Mouse (Mus musculus) midbrain, embryonic 14.5 days (tissue): ENCODE results near the gene N4bp2. TPM values are rescaled to one million over a fixed set of nuclear protein-coding genes. Genes with fewer than 3 reads are reported as not detected.
A peak's percentile ranks its signal among the peaks of the same experiment; 100 is the strongest.
"Not testable (repeated sequence)": the region's sequence is repeated elsewhere in the genome, so short reads cannot be mapped to it uniquely, and the experiment has no call there.

Experiments used
- ATAC-seq: fragments of 200-750 bp; cut with Nextera tagmentation; 2 replicates; pipeline ENCODE4 v1.8.0; 2017; ENCODE audit warnings: moderate number of reproducible peaks, moderate library complexity; ENCODE audit not compliant: low FRiP score, low TSS enrichment
- DNase-seq: peaks from one replicate; pipeline ENCODE4 v3.0.0-alpha.2; 2015
- H3K27ac ChIP-seq: fragments of 300-500 bp; sonication (generic); replicated peaks from 2 replicates; pipeline ENCODE4 v1.5.1; 2014; ENCODE audit warnings: mild to moderate bottlenecking, low read depth, low read length, moderate library complexity
- H3K27me3 ChIP-seq: fragments of 300-500 bp; sonication (generic); 2 replicates; pipeline ENCODE4 v1.6.1; 2014; ENCODE audit warnings: low read length, control low read depth, mixed read lengths; ENCODE audit not compliant: control insufficient read depth, insufficient read depth
- H3K36me3 ChIP-seq: fragments of 300-500 bp; sonication (generic); 2 replicates; pipeline ENCODE4 v1.6.1; 2014; ENCODE audit warnings: low read length, control low read depth; ENCODE audit not compliant: control insufficient read depth, insufficient read depth
- H3K4me1 ChIP-seq: fragments of 300-500 bp; sonication (generic); 2 replicates; pipeline ENCODE4 v1.6.1; 2014; ENCODE audit warnings: mild to moderate bottlenecking, antibody characterized with exemption, low read length, control low read depth; ENCODE audit not compliant: control insufficient read depth, insufficient read depth
- H3K4me2 ChIP-seq: fragments of 300-500 bp; sonication (generic); 2 replicates; pipeline ENCODE4 v1.6.1; 2014; ENCODE audit warnings: mild to moderate bottlenecking, low read length, moderate library complexity
- H3K4me3 ChIP-seq: fragments of 300-500 bp; sonication (generic); replicated peaks from 2 replicates; pipeline ENCODE4 v1.5.1; 2014; ENCODE audit warnings: low read depth, low read length
- H3K9ac ChIP-seq: fragments of 300-500 bp; sonication (generic); replicated peaks from 2 replicates; pipeline ENCODE4 v1.6.1; 2014; ENCODE audit warnings: mild to moderate bottlenecking, low read length, moderate library complexity
- H3K9me3 ChIP-seq: fragments of 300-500 bp; sonication (generic); 2 replicates; pipeline ENCODE4 v1.6.1; 2016; ENCODE audit warnings: low read length, control low read depth, mixed read lengths; ENCODE audit not compliant: control insufficient read depth
- WGBS: fragments of 180-500 bp; shearing (Covaris S2); extraction: QIAGEN DNeasy Blood & Tissue Kit; methylation state at CpG from one replicate; pipeline ENCODE4 v1.1.7; 2014; 5-methylcytosine and 5-hydroxymethylcytosine counted together
- polyA plus RNA-seq: library from polyadenylated mRNA; unstranded; fragments of >200 nt; fragmentation: Nextera tagmentation; extraction: Ambion mirVana; gene quantifications from 2 replicates; pipeline ENCODE4 v1.2.1, GENCODE M21; 2014

N4bp2 gene
- polyA plus RNA-seq, 1 experiment from 2014 or later, result 32.6 TPM

GRCm38 (mm10) chr5:65770493-65770892, 7.2 kb downstream of the N4bp2 start:
- DNase-seq (no peak), ATAC-seq (no peak)
- Histone ChIP-seq H3K4me1 (peaks cover 8% of the 10 kb centered on the region; the same call in 1 of the 2 replicates), H3K27me3 (no peaks in the 10 kb centered on the region), H3K9me3 (no peaks in the 10 kb centered on the region), H3K4me3 (no peak overlapping the region), H3K36me3 (peaks cover 6% of the 10 kb centered on the region; the same call in 1 of the 2 replicates), H3K27ac (no peak overlapping the region), H3K4me2 (no peak overlapping the region), H3K9ac (no peak overlapping the region)
- 80% methylated on average over 4 of the region's 4 CpGs for WGBS

- not testable (repeated sequence) for H3K9me3 ChIP-seq, ATAC-seq, DNase-seq, H3K9ac ChIP-seq, H3K4me1 ChIP-seq, H3K27me3 ChIP-seq, H3K4me3 ChIP-seq, H3K27ac ChIP-seq, H3K4me2 ChIP-seq
- peaks cover 29% of the 10 kb centered on the region for H3K36me3 ChIP-seq
- 92% methylated on average over 3 of the region's 3 CpGs for WGBS
Measured at GRCm38 (mm10) chr5:65773957-65774356, 10.6 kb downstream of the N4bp2 start.

- DNase-seq, result no peak
- Histone ChIP-seq H3K4me1 (no peaks in the 10 kb centered on the region), H3K4me3 (no peak overlapping the region), H3K36me3 (peaks cover 33% of the 10 kb centered on the region), H3K4me2 (no peak overlapping the region), H3K9ac (no peak overlapping the region), H3K27ac (no peak overlapping the region), H3K27me3 (no peaks in the 10 kb centered on the region), H3K9me3 (no peaks in the 10 kb centered on the region)
- no peak for ATAC-seq
- 87% methylated on average over 4 of the region's 4 CpGs for WGBS
Measured at GRCm38 (mm10) chr5:65776166-65776565, 12.8 kb downstream of the N4bp2 start.

- Histone ChIP-seq H3K27ac (no peak overlapping the region), H3K4me1 (no peaks in the 10 kb centered on the region), H3K9me3 (no peaks in the 10 kb centered on the region), H3K4me3 (no peak overlapping the region), H3K36me3 (peaks cover 33% of the 10 kb centered on the region), H3K4me2 (no peak overlapping the region), H3K9ac (no peak overlapping the region), H3K27me3 (no peaks in the 10 kb centered on the region)
- ATAC-seq, result no peak
- DNase-seq, result no peak
- over 99% methylated on average over 3 of the region's 3 CpGs for WGBS
Measured at GRCm38 (mm10) chr5:65776907-65777306, 13.6 kb downstream of the N4bp2 start.

- H3K9me3 ChIP-seq, ATAC-seq, H3K9ac ChIP-seq, H3K4me3 ChIP-seq, H3K27me3 ChIP-seq, DNase-seq, H3K27ac ChIP-seq, H3K4me1 ChIP-seq, H3K4me2 ChIP-seq: not testable (repeated sequence)
- peaks cover 27% of the 10 kb centered on the region for H3K36me3 ChIP-seq
- WGBS, result 87% methylated on average over 4 of the region's 4 CpGs
Measured at GRCm38 (mm10) chr5:65778986-65779385, 15.7 kb downstream of the N4bp2 start.

GRCm38 (mm10) chr5:65779401-65780063, 16.2 kb downstream of the N4bp2 start:
- DNase-seq (peak; percentile 68), ATAC-seq (peak; percentile 66; the same call in 1 of the 2 replicates)
- peak overlapping the region; percentile 32; the same call in 1 of the 2 replicates for H3K27ac ChIP-seq
- WGBS, result 10% methylated on average over 3 of the region's 3 CpGs
- no peaks in the 10 kb centered on the region for H3K27me3 ChIP-seq
- no peak overlapping the region for H3K4me2 ChIP-seq
- H3K36me3 ChIP-seq, result peaks cover 27% of the 10 kb centered on the region
- H3K4me3 ChIP-seq, result no peak overlapping the region
- H3K9ac ChIP-seq, result no peak overlapping the region
- no peaks in the 10 kb centered on the region for H3K4me1 ChIP-seq
- H3K9me3 ChIP-seq, result no peaks in the 10 kb centered on the region

GRCm38 (mm10) chr5:65781147-65781715, 17.9 kb downstream of the N4bp2 start:
- Histone ChIP-seq H3K4me2 (no peak overlapping the region), H3K27me3 (no peaks in the 10 kb centered on the region), H3K9me3 (no peaks in the 10 kb centered on the region), H3K4me3 (no peak overlapping the region), H3K36me3 (peaks cover 22% of the 10 kb centered on the region), H3K9ac (no peak overlapping the region), H3K4me1 (no peaks in the 10 kb centered on the region), H3K27ac (no peak overlapping the region)
- WGBS, result 85% methylated on average over 5 of the region's 5 CpGs
- DNase-seq, result no peak
- ATAC-seq, result no peak

- Histone ChIP-seq H3K4me2 (no peak overlapping the region), H3K9ac (no peak overlapping the region), H3K27ac (no peak overlapping the region), H3K36me3 (peaks cover 15% of the 10 kb centered on the region), H3K27me3 (no peaks in the 10 kb centered on the region), H3K4me1 (no peaks in the 10 kb centered on the region), H3K4me3 (no peak overlapping the region), H3K9me3 (no peaks in the 10 kb centered on the region)
- no peak for DNase-seq
- no peak for ATAC-seq
- WGBS, result 91% methylated on average over 13 of the region's 13 CpGs
Measured at GRCm38 (mm10) chr5:65781769-65782715, 18.7 kb downstream of the N4bp2 start.
